Mouse (Mus musculus) embryonic fibroblast, embryonic 13.5 days (primary cell): ENCODE measurements around the gene Chsy1. TPM values are rescaled to one million over a fixed set of nuclear protein-coding genes. Genes with fewer than 3 reads are reported as not detected.
A peak's percentile ranks its signal among the peaks of the same experiment; 100 is the strongest.

ENCODE experiments used
- H3K27ac ChIP-seq: 2 replicates; pipeline ENCODE4 v1.5.1; 2012; ENCODE audit warnings: low read length, control low read depth, inconsistent platforms; ENCODE audit not compliant: insufficient read depth
- H3K4me1 ChIP-seq: 2 replicates; pipeline ENCODE4 v1.6.1; 2011; ENCODE audit warnings: low read length; ENCODE audit not compliant: control insufficient read depth, insufficient read depth
- H3K4me3 ChIP-seq: 2 replicates; pipeline ENCODE4 v1.5.1; 2011; ENCODE audit warnings: mild to moderate bottlenecking, control low read depth, low read length; ENCODE audit not compliant: insufficient read depth
- CTCF ChIP-seq: IDR thresholded peaks from 2 replicates; pipeline ENCODE4 v1.5.1; 2011; ENCODE audit warnings: mild to moderate bottlenecking, control low read depth, low read length, moderate library complexity, borderline replicate concordance; ENCODE audit not compliant: insufficient read depth
- POLR2A ChIP-seq: IDR thresholded peaks from 2 replicates; pipeline ENCODE4 v1.6.1; 2011; ENCODE audit warnings: low read depth, mild to moderate bottlenecking, control low read depth, low read length, moderate library complexity
- polyA plus RNA-seq: library from polyadenylated mRNA; stranded (reverse); fragments of >200 nt; gene quantifications from 2 replicates; pipeline ENCODE4 v1.2.4, GENCODE M21; 2011; ENCODE audit warnings: low read depth; ENCODE audit not compliant: missing spikeins, insufficient read length

Gene Chsy1
- polyA plus RNA-seq, 1 experiment, result 63.2 TPM

GRCm38 (mm10) chr7:66169476-66169875 lies 60.2 kb downstream of the Chsy1 start:
- peaks cover 2% of the 10 kb centered on the region; the same call in 1 of the 2 replicates for H3K4me1 ChIP-seq
- no peak overlapping the region for H3K4me3 ChIP-seq
- TF ChIP-seq POLR2A (no peak), CTCF (no peak)
- H3K27ac ChIP-seq, result no peak overlapping the region

GRCm38 (mm10) chr7:66170802-66171505 lies 61.6 kb downstream of the Chsy1 start:
- no peak for TF ChIP-seq CTCF
- TF ChIP-seq POLR2A, result no peak
- no peaks in the 10 kb centered on the region for H3K4me1 ChIP-seq
- no peak overlapping the region for H3K27ac ChIP-seq

GRCm38 (mm10) chr7:66175738-66176137 lies 66.4 kb downstream of the Chsy1 start:
- no peak overlapping the region for H3K27ac ChIP-seq
- H3K4me1 ChIP-seq, result peaks cover 7% of the 10 kb centered on the region; the same call in 1 of the 2 replicates
- TF ChIP-seq CTCF (no peak), POLR2A (no peak)

More at GRCm38 (mm10) chr7:66170802-66171505, 61.6 kb downstream of the Chsy1 start:
- no peak overlapping the region for H3K4me3 ChIP-seq

GRCm38 (mm10) chr7:66176256-66176655 lies 66.9 kb downstream of the Chsy1 start:
- H3K27ac ChIP-seq, result no peak overlapping the region
- no peak overlapping the region for H3K4me3 ChIP-seq
- H3K4me1 ChIP-seq, result peaks cover 7% of the 10 kb centered on the region; the same call in 1 of the 2 replicates
- TF ChIP-seq POLR2A (no peak), CTCF (no peak)

More at GRCm38 (mm10) chr7:66175738-66176137, 66.4 kb downstream of the Chsy1 start:
- H3K4me3 ChIP-seq, result no peak overlapping the region

- Histone ChIP-seq H3K27ac (peak overlapping the region; percentile 78; the same call in 1 of the 2 replicates), H3K4me1 (peaks cover 7% of the 10 kb centered on the region; the same call in 1 of the 2 replicates), H3K4me3 (no peak overlapping the region)
- TF ChIP-seq CTCF (no peak), POLR2A (no peak)
These were observed 67.6 kb downstream of the Chsy1 start for GRCm38 (mm10) chr7:66176929-66177328.

- no peak overlapping the region for H3K4me3 ChIP-seq
- H3K4me1 ChIP-seq, result peaks cover 7% of the 10 kb centered on the region; the same call in 1 of the 2 replicates
- TF ChIP-seq CTCF (no peak), POLR2A (no peak)
- peak overlapping the region; percentile 78 for H3K27ac ChIP-seq
These were observed 68.8 kb downstream of the Chsy1 start for GRCm38 (mm10) chr7:66178101-66178500.

- TF ChIP-seq CTCF (no peak), POLR2A (no peak)
- Histone ChIP-seq H3K4me3 (no peak overlapping the region), H3K27ac (peak overlapping the region; percentile 53), H3K4me1 (peaks cover 7% of the 10 kb centered on the region; the same call in 1 of the 2 replicates)
These were observed 69.8 kb downstream of the Chsy1 start for GRCm38 (mm10) chr7:66179120-66179581.

GRCm38 (mm10) chr7:66179711-66180110 lies 70.4 kb downstream of the Chsy1 start:
- Histone ChIP-seq H3K4me1 (peaks cover 7% of the 10 kb centered on the region; the same call in 1 of the 2 replicates), H3K27ac (no peak overlapping the region; the same call in 1 of the 2 replicates), H3K4me3 (no peak overlapping the region)
- no peak for TF ChIP-seq CTCF
- TF ChIP-seq POLR2A, result no peak

GRCm38 (mm10) chr7:66180260-66180659 lies 70.9 kb downstream of the Chsy1 start:
- Histone ChIP-seq H3K4me1 (peaks cover 7% of the 10 kb centered on the region; the same call in 1 of the 2 replicates), H3K4me3 (no peak overlapping the region)
- TF ChIP-seq POLR2A, result no peak
- TF ChIP-seq CTCF, result no peak

More at GRCm38 (mm10) chr7:66180260-66180659, 70.9 kb downstream of the Chsy1 start:
- peak overlapping the region; percentile 60 for H3K27ac ChIP-seq
